ENCODE assay signal across 9 mouse cellular contexts in genomic region chr9:65695646-65696045, GRCm38 (mm10). TPM values are rescaled to one million over a fixed set of nuclear protein-coding genes. Genes with fewer than 3 reads are reported as not detected.
DNase-seq lines count a peak whose midpoint lies in the region; ATAC-seq lines count a peak whose summit lies in the region.
"Had no signal": no experiment of that assay in that cellular context is flagged by ENCODE, and none has a peak within 500 bp of the region (broad histone marks: within the 10 kb centered on the region; RNA-seq: fewer than 3 reads in every experiment).

No protein-coding gene starts in this region.

- H3K9me3 ChIP-seq in midbrain, embryonic 13.5 days = no peaks in the 10 kb centered on the region
- no peaks in the 10 kb centered on the region for H3K9me3 ChIP-seq in midbrain, embryonic 10.5 days (replicated peaks)
- no peaks in the 10 kb centered on the region for H3K9me3 ChIP-seq in heart, embryonic 12.5 days (replicated peaks)
- H3K9me3 ChIP-seq: megakaryocyte, embryonic 14.5 days had no signal

- H3K4me3 ChIP-seq in midbrain, embryonic 13.5 days (replicated peaks) = no peak overlapping the region
- H3K4me3 ChIP-seq in midbrain, embryonic 10.5 days = no peak overlapping the region
- H3K4me3 ChIP-seq in heart, embryonic 12.5 days = no peak overlapping the region
- H3K4me3 ChIP-seq: megakaryocyte, embryonic 14.5 days had no signal

- peak; percentile 32 for DNase-seq in CD4-positive, CD25-positive, alpha-beta regulatory T cell, adult 2 months (ENCODE audit: low read depth, low spot score)
- no peak for DNase-seq in midbrain, embryonic 10.5 days (ENCODE audit: low spot score)
- peak; percentile 52 to 58 for DNase-seq in layer of hippocampus, postnatal 36 days
- peak; percentile 71 to 81 for DNase-seq in right cerebral cortex, postnatal 10 days (ENCODE audit: low spot score in 2 of 2)
- no peak for DNase-seq in embryo, embryonic 11 days

- ATAC-seq in CD4-positive, CD25-positive, alpha-beta regulatory T cell, adult 4 months = no peak
- no peak for ATAC-seq in midbrain, embryonic 13.5 days
- 0 out of 2 replicates have a peak, but pooled peaks have one; percentile 38 for ATAC-seq in heart, embryonic 12.5 days (ENCODE audit: insufficient number of reproducible peaks, low FRiP score)

- WGBS in midbrain, embryonic 13.5 days = 80% methylated on average over 3 of the region's 3 CpGs
- WGBS in midbrain, embryonic 10.5 days = 88% methylated on average over 3 of the region's 3 CpGs
- WGBS in heart, embryonic 12.5 days = 63% methylated on average over 3 of the region's 3 CpGs

- no peak overlapping the region for H3K9ac ChIP-seq in midbrain, embryonic 13.5 days (replicated peaks)
- H3K9ac ChIP-seq in heart, embryonic 12.5 days = no peak overlapping the region

- no peak overlapping the region for H3K4me2 ChIP-seq in midbrain, embryonic 13.5 days (replicated peaks)
- H3K4me2 ChIP-seq in heart, embryonic 12.5 days = no peak overlapping the region

- H3K27me3 ChIP-seq in midbrain, embryonic 13.5 days = no peaks in the 10 kb centered on the region
- H3K27me3 ChIP-seq in midbrain, embryonic 10.5 days (ENCODE audit: low read depth, poor library complexity, severe bottlenecking) = no peaks in the 10 kb centered on the region
- no peaks in the 10 kb centered on the region for H3K27me3 ChIP-seq in heart, embryonic 12.5 days (replicated peaks)
- H3K27me3 ChIP-seq: megakaryocyte, embryonic 14.5 days had no signal

- peaks cover 74% of the 10 kb centered on the region for H3K36me3 ChIP-seq in midbrain, embryonic 13.5 days
- peaks cover 96% of the 10 kb centered on the region for H3K36me3 ChIP-seq in midbrain, embryonic 10.5 days
- peaks cover 89% of the 10 kb centered on the region for H3K36me3 ChIP-seq in heart, embryonic 12.5 days

- H3K27ac ChIP-seq in midbrain, embryonic 13.5 days = peak overlapping the region; percentile 51; the same call in 1 of the 2 replicates
- H3K27ac ChIP-seq in midbrain, embryonic 10.5 days (replicated peaks) = no peak overlapping the region
- peak overlapping the region; percentile 62 for H3K27ac ChIP-seq in heart, embryonic 12.5 days (ENCODE audit: poor library complexity, severe bottlenecking)

- peaks cover 34% of the 10 kb centered on the region for H3K4me1 ChIP-seq in midbrain, embryonic 13.5 days (replicated peaks)
- peaks cover 29% of the 10 kb centered on the region for H3K4me1 ChIP-seq in midbrain, embryonic 10.5 days
- peaks cover 30% of the 10 kb centered on the region for H3K4me1 ChIP-seq in heart, embryonic 12.5 days (replicated peaks)

RNA-seq across cellular contexts. Expression of gene Oaz2, which starts 27.8 kb away (rescaled TPM):
- 10 to 100 TPM; 28.1 to 40.3 TPM for polyA plus RNA-seq in CD4-positive, CD25-positive, alpha-beta regulatory T cell, adult 4 months (2017; shearing (Covaris generic))
- 333 and 366 TPM in 2 replicates for polyA plus RNA-seq in midbrain, embryonic 13.5 days (2015; fragmentation: Nextera tagmentation; extraction: Ambion mirVana)
- 234 and 269 TPM in 2 replicates for polyA plus RNA-seq in midbrain, embryonic 10.5 days (2016; fragmentation: Nextera tagmentation; extraction: Ambion mirVana)
- polyA plus RNA-seq in heart, embryonic 12.5 days (2016; fragmentation: Nextera tagmentation; extraction: Ambion mirVana) = 239 and 245 TPM in 2 replicates
- total RNA-seq in layer of hippocampus, postnatal 36 days (2021) = 100 to 1,000 TPM; 189 to 220 TPM

Comparison
In these comparisons a context has a peak if more than half of its experiments do, and no peak if none do; other contexts are left out.
1. DNase-seq: peak in CD4-positive, CD25-positive, alpha-beta regulatory T cell, adult 2 months (single experiment), layer of hippocampus, postnatal 36 days (2 of 2) and right cerebral cortex, postnatal 10 days (2 of 2); none in midbrain, embryonic 10.5 days (single experiment) and embryo, embryonic 11 days (single experiment).